Mouse (Mus musculus) MEL (cell line): ENCODE data around the gene Mpv17l2. TPM values are rescaled to one million over a fixed set of nuclear protein-coding genes. Genes with fewer than 3 reads are reported as not detected.

ENCODE experiments used
- DNase-seq: peaks from one replicate; pipeline ENCODE4 v3.0.0; 2011; ENCODE audit warnings: low read depth, low spot score
- H3K27ac ChIP-seq: 2 replicates; pipeline ENCODE4 v1.5.1; 2012; ENCODE audit warnings: low read depth, mild to moderate bottlenecking, control low read depth, low read length, moderate library complexity; ENCODE audit not compliant: control insufficient read depth
- H3K27me3 ChIP-seq, 2 experiments: fragments of 150-350 bp in 1 of 2; sonication (generic) in 1 of 2; 2 replicates each; pipeline ENCODE4 v1.6.1; 2012; ENCODE audit warnings: low read length in 2 of 2, mild to moderate bottlenecking in 2 of 2, improper control_type of control experiment in 1 of 2, moderate library complexity in 1 of 2; ENCODE audit not compliant: insufficient read depth in 2 of 2, control insufficient read depth in 1 of 2
- H3K36me3 ChIP-seq, 2 experiments: 2 replicates each; pipeline ENCODE4 v1.6.1; 2012 to 2014; ENCODE audit warnings: low read length in 2 of 2, improper control_type of control experiment in 1 of 2, inconsistent platforms in 1 of 2, mild to moderate bottlenecking in 1 of 2; ENCODE audit not compliant: insufficient read depth in 2 of 2, control insufficient read depth in 1 of 2
- H3K4me1 ChIP-seq, 2 experiments: fragments of 150-350 bp in 1 of 2; sonication (generic) in 1 of 2; 2 replicates each; pipeline ENCODE4 v1.6.1; 2012; ENCODE audit warnings: low read length in 2 of 2, improper control_type of control experiment in 1 of 2, mild to moderate bottlenecking in 1 of 2; ENCODE audit not compliant: insufficient read depth in 2 of 2, control insufficient read depth in 1 of 2
- H3K4me3 ChIP-seq, 2 experiments: fragments of 150-350 bp in 1 of 2; sonication (generic) in 1 of 2; 2 replicates each; pipeline ENCODE4 v1.5.1; 2012; ENCODE audit warnings: low read depth in 2 of 2, low read length in 2 of 2, mild to moderate bottlenecking in 2 of 2, moderate library complexity in 2 of 2, control low read depth in 1 of 2, improper control_type of control experiment in 1 of 2; ENCODE audit not compliant: control insufficient read depth in 1 of 2, insufficient read depth in 1 of 2
- H3K79me2 ChIP-seq: 2 replicates; pipeline ENCODE4 v1.6.1; 2012; ENCODE audit warnings: mild to moderate bottlenecking, low read length, moderate library complexity; ENCODE audit not compliant: control insufficient read depth, poor library complexity, insufficient read depth
- H3K9ac ChIP-seq: 2 replicates; pipeline ENCODE4 v1.6.1; 2012; ENCODE audit warnings: low read depth, mild to moderate bottlenecking, control low read depth, low read length, moderate library complexity; ENCODE audit not compliant: control insufficient read depth, poor library complexity, severe bottlenecking
- H3K9me3 ChIP-seq: fragments of 150-350 bp; sonication (generic); replicated peaks from 2 replicates; pipeline ENCODE4 v1.6.1; 2012; ENCODE audit warnings: mild to moderate bottlenecking, low read length, improper control_type of control experiment, moderate library complexity; ENCODE audit not compliant: insufficient read depth
- CHD2 ChIP-seq: IDR thresholded peaks from 2 replicates; pipeline ENCODE4 v1.6.1; 2011; ENCODE audit warnings: low read length, improper control_type of control experiment
- CTCF ChIP-seq, 3 experiments: IDR thresholded peaks in 2 of 3; conservative IDR thresholded peaks in 1 of 3; 2 replicates each; pipeline ENCODE4 v1.5.1; 2011 to 2012; ENCODE audit warnings: low read length in 3 of 3, low read depth in 2 of 3, mild to moderate bottlenecking in 2 of 3, improper control_type of control experiment in 1 of 3, inconsistent platforms in 1 of 3, mixed read lengths in 1 of 3, moderate library complexity in 1 of 3; ENCODE audit not compliant: control insufficient read depth in 1 of 3, insufficient read depth in 1 of 3, poor library complexity in 1 of 3, severe bottlenecking in 1 of 3
- E2F4 ChIP-seq: IDR thresholded peaks from 2 replicates; pipeline ENCODE4 v1.6.1; 2011; ENCODE audit warnings: low read depth, low read length, improper control_type of control experiment, borderline replicate concordance
- EP300 ChIP-seq, 2 experiments: IDR thresholded peaks; 2 replicates each; pipeline ENCODE4 v1.6.1; 2011; ENCODE audit warnings: improper control_type of control experiment in 2 of 2, low read length in 2 of 2, low read depth in 1 of 2, mild to moderate bottlenecking in 1 of 2
- ETS1 ChIP-seq: IDR thresholded peaks from 2 replicates; pipeline ENCODE4 v1.6.1; 2012; ENCODE audit warnings: low read depth, mild to moderate bottlenecking, inconsistent platforms, low read length, improper control_type of control experiment, moderate library complexity
- HCFC1 ChIP-seq: IDR thresholded peaks from 2 replicates; pipeline ENCODE4 v1.6.1; 2012; ENCODE audit warnings: low read depth, mild to moderate bottlenecking, inconsistent platforms, low read length, improper control_type of control experiment, moderate library complexity
- KAT2A ChIP-seq: conservative IDR thresholded peaks from 2 replicates; pipeline ENCODE4 v1.6.1; 2012; ENCODE audit warnings: low read depth, low read length, improper control_type of control experiment, inconsistent platforms
- MAFK ChIP-seq: IDR thresholded peaks from 2 replicates; pipeline ENCODE4 v1.6.1; 2011; ENCODE audit warnings: low read depth, mild to moderate bottlenecking, low read length, improper control_type of control experiment, borderline replicate concordance
- MAX ChIP-seq: IDR thresholded peaks from 2 replicates; pipeline ENCODE4 v1.6.1; 2011; ENCODE audit warnings: low read length, improper control_type of control experiment
- MAZ ChIP-seq: IDR thresholded peaks from 2 replicates; pipeline ENCODE4 v1.6.1; 2012; ENCODE audit warnings: low read depth, mild to moderate bottlenecking, inconsistent platforms, low read length, improper control_type of control experiment
- MXI1 ChIP-seq: IDR thresholded peaks from 2 replicates; pipeline ENCODE4 v1.6.1; 2011; ENCODE audit warnings: mild to moderate bottlenecking, low read depth, low read length, improper control_type of control experiment
- MYC ChIP-seq: IDR thresholded peaks from 2 replicates; pipeline ENCODE4 v1.6.1; 2011; ENCODE audit warnings: low read depth, mild to moderate bottlenecking, low read length, improper control_type of control experiment, moderate library complexity
- NELFE ChIP-seq: IDR thresholded peaks from 2 replicates; pipeline ENCODE4 v1.6.1; 2011; ENCODE audit warnings: low read depth, low read length, improper control_type of control experiment
- NRF1 ChIP-seq: IDR thresholded peaks from 2 replicates; pipeline ENCODE4 v1.6.1; 2014; ENCODE audit warnings: low read depth, mild to moderate bottlenecking, inconsistent platforms, low read length, improper control_type of control experiment, moderate library complexity; ENCODE audit not compliant: poor library complexity, insufficient read depth, severe bottlenecking
- POLR2AphosphoS2 ChIP-seq: IDR thresholded peaks from 2 replicates; pipeline ENCODE4 v1.6.1; 2011; ENCODE audit warnings: low read length, improper control_type of control experiment
- POLR2AphosphoS5 ChIP-seq: IDR thresholded peaks from 2 replicates; pipeline ENCODE4 v1.6.1; 2012; ENCODE audit warnings: low read depth, borderline replicate concordance, mild to moderate bottlenecking, inconsistent platforms, low read length, moderate library complexity, mixed read lengths
- UBTF ChIP-seq: IDR thresholded peaks from 2 replicates; pipeline ENCODE4 v1.6.1; 2012; ENCODE audit warnings: low read depth, mild to moderate bottlenecking, inconsistent platforms, low read length, improper control_type of control experiment, moderate library complexity, borderline replicate concordance; ENCODE audit not compliant: insufficient read depth
- USF1 ChIP-seq: IDR thresholded peaks from 2 replicates; pipeline ENCODE4 v1.6.1; 2014; ENCODE audit warnings: low read depth, mild to moderate bottlenecking, inconsistent platforms, low read length, improper control_type of control experiment, moderate library complexity
- ZC3H11A ChIP-seq: IDR thresholded peaks from 2 replicates; pipeline ENCODE4 v1.6.1; 2012; ENCODE audit warnings: low read depth, mild to moderate bottlenecking, inconsistent platforms, low read length, improper control_type of control experiment
- ZKSCAN1 ChIP-seq: IDR thresholded peaks from 2 replicates; pipeline ENCODE4 v1.6.1; 2012; ENCODE audit warnings: low read depth, mild to moderate bottlenecking, inconsistent platforms, low read length, improper control_type of control experiment, moderate library complexity
- polyA plus RNA-seq, 2 experiments: library from polyadenylated mRNA; stranded (reverse) in 1 of 2; unstranded in 1 of 2; fragments of >175 nt in 1 of 2; fragments of >200 nt in 1 of 2; gene quantifications; 2 replicates each; pipeline versions ENCODE4 v1.2.1 to v1.2.4; 2012; ENCODE audit warnings: low replicate concordance in 2 of 2, low read depth in 1 of 2; ENCODE audit not compliant: insufficient read length in 2 of 2, insufficient read depth in 1 of 2, missing spikeins in 1 of 2
- total RNA-seq: library from RNA; depleted of rRNA; stranded (reverse); fragments of 300-350 nt; gene quantifications from 2 replicates; pipeline ENCODE4 v1.2.3, GENCODE M21; 2012

Gene Mpv17l2
- total and polyA plus RNA-seq, 3 experiments, result 52.8 to 102 TPM; not detected in 1

DNA sequence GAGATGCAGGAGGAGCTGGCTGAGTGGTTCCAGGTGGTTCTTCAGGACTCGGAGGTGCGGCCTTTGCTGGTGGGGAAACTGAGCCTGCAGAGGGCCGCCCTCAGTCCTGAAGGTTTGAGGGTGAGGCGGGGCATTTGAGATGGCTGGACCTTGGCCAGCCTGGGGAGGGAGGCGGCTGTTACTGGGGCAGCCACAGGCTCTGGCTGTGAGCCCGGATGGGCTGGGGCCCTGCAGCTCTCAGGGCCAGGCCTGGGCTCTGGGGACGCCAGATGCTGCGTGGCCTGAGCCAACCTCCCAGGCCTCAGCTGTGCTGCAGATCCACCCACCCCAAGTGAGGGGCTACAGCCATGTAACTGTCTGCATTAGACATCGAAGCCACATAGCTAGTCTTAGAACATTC is 13.1 kb upstream of the Mpv17l2 start:
- no peaks in the 10 kb centered on the region; a peak in 2 of 4 replicates for H3K36me3 ChIP-seq
- H3K27me3 ChIP-seq, result no peaks in the 10 kb centered on the region
- no peak overlapping the region for H3K27ac ChIP-seq
- no peaks in the 10 kb centered on the region for H3K9me3 ChIP-seq
- no peak overlapping the region for H3K9ac ChIP-seq
- no peak for DNase-seq
- H3K4me3 ChIP-seq, result no peak overlapping the region
- peaks cover 15% of the 10 kb centered on the region for H3K79me2 ChIP-seq
- TF ChIP-seq USF1, result no peak
- TF ChIP-seq POLR2AphosphoS2, result no peak
- TF ChIP-seq UBTF, result no peak
- TF ChIP-seq E2F4, result no peak
- TF ChIP-seq, all 39 proteins: peak for 0
- H3K4me1 ChIP-seq, result peaks cover 0 to 11% of the 10 kb centered on the region in 2 experiments; a peak in 2 of 4 replicates

- no peaks in the 10 kb centered on the region; a peak in 2 of 4 replicates for H3K36me3 ChIP-seq
- H3K9ac ChIP-seq, result no peak overlapping the region
- peaks cover 14% of the 10 kb centered on the region for H3K79me2 ChIP-seq
- no peaks in the 10 kb centered on the region for H3K9me3 ChIP-seq
- TF ChIP-seq MAZ (no peak), ETS1 (no peak), POLR2AphosphoS5 (no peak), ZKSCAN1 (no peak), USF1 (no peak), CTCF (IDR thresholded peaks at IDR 0.05 in 2 of 3, conservative IDR thresholded peaks at IDR 0.05 in 1 of 3; ENCODE audit: control insufficient read depth in 1 of 3, insufficient read depth in 1 of 3, low read depth in 2 of 3, low read length in 3 of 3, poor library complexity in 1 of 3, severe bottlenecking in 1 of 3) (no peak), MAX (no peak), ZC3H11A (no peak), MXI1 (no peak), NRF1 (no peak)
- TF ChIP-seq, all 39 proteins: peak for 0
- Histone ChIP-seq H3K27ac (no peak overlapping the region), H3K4me1 (peaks cover 0 to 11% of the 10 kb centered on the region in 2 experiments; a peak in 2 of 4 replicates), H3K27me3 (no peaks in the 10 kb centered on the region), H3K4me3 (no peak overlapping the region)
- no peak for DNase-seq
Measured at GRCm38 (mm10) chr8:70773410-70773809, 12.7 kb upstream of the Mpv17l2 start.

- Histone ChIP-seq H3K36me3 (no peaks in the 10 kb centered on the region; a peak in 2 of 4 replicates), H3K9ac (no peak overlapping the region), H3K27me3 (no peaks in the 10 kb centered on the region), H3K79me2 (peaks cover 11% of the 10 kb centered on the region; the same call in 1 of the 2 replicates), H3K4me1 (peaks cover 0 to 7% of the 10 kb centered on the region in 2 experiments; a peak in 1 of 4 replicates), H3K27ac (no peak overlapping the region), H3K4me3 (no peak overlapping the region), H3K9me3 (no peaks in the 10 kb centered on the region)
- no peak for DNase-seq
- TF ChIP-seq UBTF (no peak), CTCF (IDR thresholded peaks at IDR 0.05 in 2 of 3, conservative IDR thresholded peaks at IDR 0.05 in 1 of 3; ENCODE audit: control insufficient read depth in 1 of 3, insufficient read depth in 1 of 3, low read depth in 2 of 3, low read length in 3 of 3, poor library complexity in 1 of 3, severe bottlenecking in 1 of 3) (no peak), POLR2AphosphoS2 (no peak), NELFE (no peak), NRF1 (no peak), MYC (no peak), KAT2A (no peak), CHD2 (no peak), EP300 (IDR thresholded peaks at IDR 0.05; ENCODE audit: low read depth in 1 of 2, low read length in 2 of 2) (no peak), HCFC1 (no peak), MAZ (no peak), ZC3H11A (no peak), MXI1 (no peak), MAFK (no peak)
Measured at GRCm38 (mm10) chr8:70772890-70773289, 12.1 kb upstream of the Mpv17l2 start.
